Mouse (Mus musculus): Measurements from ENCODE around the gene Plpp1. TPM values are rescaled to one million over a fixed set of nuclear protein-coding genes. Genes with fewer than 3 reads are reported as not detected.

The Plpp1 gene
- polyA plus RNA-seq, 1 experiment from 2014 or later = 81.5 TPM

DNA sequence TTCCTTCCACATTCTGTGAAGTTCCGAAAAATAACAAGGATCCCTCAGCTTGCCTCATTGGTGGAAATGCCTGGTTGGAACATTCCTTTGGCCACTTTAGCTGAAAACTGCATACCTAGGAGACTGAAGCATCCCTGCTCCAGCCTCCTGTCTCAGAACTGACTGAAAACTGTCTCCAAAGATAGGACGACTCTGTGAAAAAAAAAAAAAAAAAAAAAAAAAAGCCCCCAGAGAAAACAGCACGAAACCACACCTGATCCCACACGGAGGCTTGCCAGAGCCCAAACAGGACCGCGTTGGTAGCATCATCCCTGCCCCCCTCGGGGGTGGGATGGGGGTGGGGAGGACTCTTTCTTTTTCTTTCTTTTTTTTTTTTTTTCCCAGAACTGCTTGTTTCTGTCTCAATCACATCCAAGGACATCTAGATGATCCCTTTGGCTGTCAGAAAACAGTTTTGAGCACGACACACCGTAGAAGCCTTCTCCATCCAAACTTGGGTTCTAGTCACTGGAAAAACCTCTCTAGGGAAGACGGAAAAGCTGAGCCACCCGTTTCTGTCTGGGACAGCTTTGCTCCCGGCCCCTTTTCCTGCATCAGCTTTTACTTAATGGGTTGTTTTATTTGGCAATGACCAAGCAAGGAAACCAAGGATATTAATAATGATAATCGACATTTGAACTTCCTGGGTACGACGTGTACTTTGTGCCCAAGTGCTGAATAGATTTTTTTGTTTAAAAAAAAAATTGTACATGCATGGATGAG is 29.0 kb upstream of the Plpp1 start:
- H3K27ac ChIP-seq (ENCODE audit: low read length) = peak overlapping the region; percentile 84
- 0 out of 2 replicates have a peak overlapping the region, but pooled peaks have one; percentile 7 for H3K4me3 ChIP-seq (ENCODE audit: low read length)
- H3K27me3 ChIP-seq (ENCODE audit: control insufficient read depth, insufficient read depth, low read depth, low read length) = no peaks in the 10 kb centered on the region
- 27% methylated on average over 15 of the region's 15 CpGs for WGBS
- H3K4me1 ChIP-seq (replicated peaks; ENCODE audit: control insufficient read depth, insufficient read depth, low read length) = peaks cover 28% of the 10 kb centered on the region
- ATAC-seq (ENCODE audit: low read depth) = peak; percentile 35
- H3K4me2 ChIP-seq (ENCODE audit: low read depth, low read length) = peak overlapping the region; percentile 30
- H3K9ac ChIP-seq (ENCODE audit: low read length) = no peak overlapping the region
- H3K9me3 ChIP-seq (ENCODE audit: control insufficient read depth, low read length) = peaks cover 8% of the 10 kb centered on the region
- no peaks in the 10 kb centered on the region for H3K36me3 ChIP-seq (ENCODE audit: control insufficient read depth, insufficient read depth, low read length)

DNA sequence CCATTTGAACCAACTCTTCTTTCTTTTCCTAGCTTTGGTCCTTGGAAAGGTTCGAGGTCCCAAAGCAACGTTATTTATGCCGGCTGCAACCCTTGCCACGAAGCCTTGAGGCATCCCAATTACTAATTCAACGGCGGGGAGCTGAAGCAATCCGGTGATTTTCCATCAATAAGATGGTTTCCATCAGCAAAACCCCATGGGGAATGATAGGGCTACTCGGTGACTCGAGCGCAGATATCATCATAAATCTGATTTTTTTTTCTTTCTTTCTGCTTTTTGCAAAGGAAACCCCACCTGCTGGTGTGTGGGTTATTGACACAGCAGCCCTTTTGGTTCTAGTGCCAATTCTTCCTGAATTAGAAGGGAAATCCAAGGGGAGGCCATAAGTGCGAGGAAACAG is 28.3 kb upstream of the Plpp1 start:
- Histone ChIP-seq H3K4me2 (ENCODE audit: low read depth, low read length) (no peak overlapping the region), H3K36me3 (ENCODE audit: control insufficient read depth, insufficient read depth, low read length) (no peaks in the 10 kb centered on the region), H3K27me3 (ENCODE audit: control insufficient read depth, insufficient read depth, low read depth, low read length) (no peaks in the 10 kb centered on the region), H3K4me3 (ENCODE audit: low read length) (no peak overlapping the region), H3K27ac (ENCODE audit: low read length) (peak overlapping the region; percentile 43; the same call in 1 of the 2 replicates), H3K4me1 (replicated peaks; ENCODE audit: control insufficient read depth, insufficient read depth, low read length) (peaks cover 28% of the 10 kb centered on the region), H3K9ac (ENCODE audit: low read length) (no peak overlapping the region), H3K9me3 (ENCODE audit: control insufficient read depth, low read length) (peaks cover 6% of the 10 kb centered on the region)
- ATAC-seq (ENCODE audit: low read depth) = no peak
- WGBS = 71% methylated on average over 11 of the region's 11 CpGs

DNA sequence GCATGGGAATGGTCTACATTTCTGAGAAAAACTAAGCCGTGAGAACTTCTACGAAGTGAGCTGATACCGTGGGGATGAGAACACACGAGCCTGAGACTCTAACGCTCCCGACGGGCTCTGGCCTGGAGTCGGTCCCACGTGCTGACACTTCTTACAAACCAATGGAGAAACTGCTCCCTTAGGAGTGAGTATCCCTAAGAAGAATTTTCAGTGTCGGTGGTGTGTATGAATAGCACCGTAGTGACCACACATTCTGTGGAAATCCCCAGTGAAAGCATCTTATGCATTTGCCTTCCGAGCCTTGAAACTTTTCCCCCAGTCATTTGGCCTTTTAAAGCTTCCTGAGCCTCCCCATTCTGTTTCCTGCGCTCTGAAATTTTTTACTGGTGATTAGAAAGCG is 27.7 kb upstream of the Plpp1 start:
- Histone ChIP-seq H3K4me1 (replicated peaks; ENCODE audit: control insufficient read depth, insufficient read depth, low read length) (peaks cover 28% of the 10 kb centered on the region), H3K27me3 (ENCODE audit: control insufficient read depth, insufficient read depth, low read depth, low read length) (no peaks in the 10 kb centered on the region), H3K4me2 (ENCODE audit: low read depth, low read length) (no peak overlapping the region), H3K27ac (ENCODE audit: low read length) (no peak overlapping the region), H3K9ac (ENCODE audit: low read length) (no peak overlapping the region), H3K36me3 (ENCODE audit: control insufficient read depth, insufficient read depth, low read length) (no peaks in the 10 kb centered on the region), H3K4me3 (ENCODE audit: low read length) (no peak overlapping the region), H3K9me3 (ENCODE audit: control insufficient read depth, low read length) (no peaks in the 10 kb centered on the region; the same call in 1 of the 2 replicates)
- no peak for ATAC-seq (ENCODE audit: low read depth)
- WGBS = 74% methylated on average over 14 of the region's 14 CpGs

DNA sequence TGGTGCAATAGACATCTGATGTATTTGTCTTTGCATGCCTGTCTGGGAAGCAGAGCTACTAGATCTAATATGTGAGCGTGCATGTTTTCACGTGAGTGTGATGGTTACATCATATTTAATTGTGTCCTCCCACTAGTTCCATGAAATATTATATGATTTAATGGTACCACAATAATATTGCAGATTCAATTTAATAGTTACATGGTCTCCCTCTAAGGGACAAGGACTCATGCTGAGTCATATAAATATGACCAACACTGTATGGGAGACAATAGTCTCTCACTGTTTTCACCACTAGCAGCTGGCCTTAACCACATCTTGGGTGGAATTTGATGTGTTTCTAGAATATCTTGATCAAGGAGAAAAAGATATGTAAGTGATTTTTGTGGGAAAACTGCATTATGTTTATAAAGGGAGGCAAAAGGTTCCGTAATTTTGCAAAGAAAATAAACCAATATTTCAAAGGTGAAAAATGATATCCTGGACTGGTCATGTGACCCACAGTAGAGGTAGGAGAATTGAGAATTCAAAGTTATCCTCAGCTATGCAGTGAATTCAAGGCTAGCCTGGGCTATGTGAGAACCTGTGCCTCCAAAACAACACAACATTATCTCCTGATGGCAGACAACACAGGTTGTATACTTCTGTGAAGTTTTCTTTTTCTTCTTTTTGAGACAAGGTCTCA is 26.5 kb upstream of the Plpp1 start:
- ATAC-seq (ENCODE audit: low read depth) = no peak
- H3K4me2 ChIP-seq (ENCODE audit: low read depth, low read length) = no peak overlapping the region
- H3K9ac ChIP-seq (ENCODE audit: low read length) = no peak overlapping the region
- WGBS = 92% methylated on average over 3 of the region's 3 CpGs
- H3K9me3 ChIP-seq (ENCODE audit: control insufficient read depth, low read length) = no peaks in the 10 kb centered on the region
- H3K4me3 ChIP-seq (ENCODE audit: low read length) = no peak overlapping the region
- H3K36me3 ChIP-seq (ENCODE audit: control insufficient read depth, insufficient read depth, low read length) = no peaks in the 10 kb centered on the region
- no peak overlapping the region for H3K27ac ChIP-seq (ENCODE audit: low read length)
- H3K27me3 ChIP-seq (ENCODE audit: control insufficient read depth, insufficient read depth, low read depth, low read length) = no peaks in the 10 kb centered on the region
- H3K4me1 ChIP-seq (replicated peaks; ENCODE audit: control insufficient read depth, insufficient read depth, low read length) = peaks cover 28% of the 10 kb centered on the region

DNA sequence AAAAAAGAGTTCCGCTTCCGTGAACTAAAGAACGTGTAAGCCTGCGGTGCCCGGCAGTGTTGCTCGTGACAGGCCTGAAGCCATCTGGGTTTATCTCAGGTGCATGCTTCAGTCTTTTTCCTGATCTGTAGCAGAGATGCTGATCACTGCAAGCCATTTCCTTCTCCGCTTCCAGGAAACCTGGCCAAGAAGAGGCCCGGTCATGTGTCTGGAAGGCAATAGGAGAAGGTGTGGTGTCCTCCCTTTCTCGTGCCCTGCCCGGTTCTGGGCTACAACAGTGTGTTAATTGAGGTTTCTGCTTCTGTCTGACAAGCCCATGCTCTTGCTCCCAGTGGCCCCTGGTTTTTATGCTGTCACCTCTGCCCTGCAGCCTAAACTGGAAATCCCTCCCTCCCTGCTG is 24.7 kb upstream of the Plpp1 start:
- ATAC-seq (ENCODE audit: low read depth) = no peak
- WGBS = 87% methylated on average over 10 of the region's 10 CpGs

DNA sequence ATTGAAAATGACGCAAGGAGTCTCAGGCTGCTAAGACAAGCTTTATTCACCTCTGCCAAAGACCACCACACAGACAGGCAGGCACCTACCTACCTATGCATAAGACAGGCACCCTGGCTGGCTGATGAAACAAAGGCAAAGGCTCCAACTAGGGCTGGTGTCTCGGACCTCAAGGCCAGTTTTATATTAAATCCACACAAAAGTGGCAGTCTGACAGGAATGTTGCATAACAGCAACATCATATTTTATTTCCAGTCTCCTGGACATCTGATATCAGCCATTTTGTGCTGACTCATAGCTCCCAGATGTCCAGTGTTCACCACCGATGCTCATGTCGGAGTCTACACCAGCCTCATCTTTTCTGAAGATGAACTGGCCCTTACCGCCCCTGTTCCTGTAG is 22.2 kb upstream of the Plpp1 start:
- H3K27ac ChIP-seq (ENCODE audit: low read length) = no peak overlapping the region
- H3K4me3 ChIP-seq (ENCODE audit: low read length) = no peak overlapping the region
- no peaks in the 10 kb centered on the region for H3K9me3 ChIP-seq (ENCODE audit: control insufficient read depth, low read length)
- H3K4me2 ChIP-seq (ENCODE audit: low read depth, low read length) = no peak overlapping the region
- no peak for ATAC-seq (ENCODE audit: low read depth)
- H3K36me3 ChIP-seq (ENCODE audit: control insufficient read depth, insufficient read depth, low read length) = no peaks in the 10 kb centered on the region
- no peak overlapping the region for H3K9ac ChIP-seq (ENCODE audit: low read length)
- WGBS = 82% methylated on average over 5 of the region's 5 CpGs
- no peaks in the 10 kb centered on the region for H3K27me3 ChIP-seq (ENCODE audit: control insufficient read depth, insufficient read depth, low read depth, low read length)
- no peaks in the 10 kb centered on the region for H3K4me1 ChIP-seq (replicated peaks; ENCODE audit: control insufficient read depth, insufficient read depth, low read length)

More for the DNA sequence above, 24.7 kb upstream of the Plpp1 start:
- H3K27me3 ChIP-seq (ENCODE audit: control insufficient read depth, insufficient read depth, low read depth, low read length) = no peaks in the 10 kb centered on the region
- no peak overlapping the region for H3K4me2 ChIP-seq (ENCODE audit: low read depth, low read length)
- no peak overlapping the region for H3K4me3 ChIP-seq (ENCODE audit: low read length)
- no peaks in the 10 kb centered on the region for H3K36me3 ChIP-seq (ENCODE audit: control insufficient read depth, insufficient read depth, low read length)
- H3K27ac ChIP-seq (ENCODE audit: low read length) = no peak overlapping the region
- no peak overlapping the region for H3K9ac ChIP-seq (ENCODE audit: low read length)
- no peaks in the 10 kb centered on the region for H3K9me3 ChIP-seq (ENCODE audit: control insufficient read depth, low read length)
- peaks cover 20% of the 10 kb centered on the region for H3K4me1 ChIP-seq (replicated peaks; ENCODE audit: control insufficient read depth, insufficient read depth, low read length)

DNA sequence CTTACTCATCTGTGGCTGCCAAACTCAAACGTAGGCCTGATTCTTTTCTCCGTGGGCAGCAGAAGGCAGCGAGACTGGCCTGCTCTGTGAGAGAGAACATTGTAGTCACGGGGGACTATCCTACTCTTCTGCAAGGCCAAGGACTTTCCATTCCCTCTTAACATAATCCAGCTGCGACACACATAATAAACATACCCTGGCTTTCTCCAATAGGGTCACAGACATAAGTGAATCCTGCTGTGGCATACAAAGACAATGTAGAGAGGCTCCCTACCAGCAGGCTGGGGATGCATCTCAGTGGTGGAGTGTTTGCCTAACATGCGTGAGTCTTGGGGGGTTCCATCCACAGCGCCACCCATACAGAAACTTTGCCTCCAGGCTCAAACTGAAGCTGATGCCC is 15.3 kb upstream of the Plpp1 start:
- 71% methylated on average over 7 of the region's 7 CpGs for WGBS
- Histone ChIP-seq H3K4me3 (ENCODE audit: low read length) (no peak overlapping the region), H3K36me3 (ENCODE audit: control insufficient read depth, insufficient read depth, low read length) (no peaks in the 10 kb centered on the region), H3K4me1 (replicated peaks; ENCODE audit: control insufficient read depth, insufficient read depth, low read length) (no peaks in the 10 kb centered on the region), H3K27ac (ENCODE audit: low read length) (no peak overlapping the region), H3K4me2 (ENCODE audit: low read depth, low read length) (no peak overlapping the region), H3K9ac (ENCODE audit: low read length) (no peak overlapping the region), H3K27me3 (ENCODE audit: control insufficient read depth, insufficient read depth, low read depth, low read length) (no peaks in the 10 kb centered on the region), H3K9me3 (ENCODE audit: control insufficient read depth, low read length) (no peaks in the 10 kb centered on the region)
- no peak for ATAC-seq (ENCODE audit: low read depth)

DNA sequence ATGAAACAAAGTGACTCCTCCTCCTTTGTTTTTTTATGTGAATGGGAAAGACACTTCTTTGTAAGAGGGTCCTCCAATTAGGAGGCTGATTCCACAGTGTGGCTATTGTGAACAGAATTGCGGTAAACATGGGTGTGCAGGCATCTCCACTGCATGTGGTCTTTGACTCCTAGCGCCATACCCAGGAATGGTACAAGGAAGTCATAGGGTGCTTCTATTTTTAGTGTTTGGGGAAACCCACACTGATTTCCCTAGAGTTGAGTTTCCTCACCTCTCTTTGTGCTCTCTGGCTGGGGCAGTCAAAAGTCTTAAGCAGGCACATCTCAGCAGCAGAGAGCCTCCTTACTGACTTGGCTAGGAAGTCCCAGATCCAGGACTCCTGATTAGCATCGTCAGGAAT is 14.4 kb upstream of the Plpp1 start:
- H3K9me3 ChIP-seq (ENCODE audit: control insufficient read depth, low read length) = no peaks in the 10 kb centered on the region
- ATAC-seq (ENCODE audit: low read depth) = no peak
- H3K36me3 ChIP-seq (ENCODE audit: control insufficient read depth, insufficient read depth, low read length) = no peaks in the 10 kb centered on the region
- H3K9ac ChIP-seq (ENCODE audit: low read length) = no peak overlapping the region
- WGBS = 79% methylated on average over 3 of the region's 3 CpGs
- H3K4me1 ChIP-seq (replicated peaks; ENCODE audit: control insufficient read depth, insufficient read depth, low read length) = no peaks in the 10 kb centered on the region
- no peak overlapping the region for H3K4me3 ChIP-seq (ENCODE audit: low read length)
- no peak overlapping the region for H3K27ac ChIP-seq (ENCODE audit: low read length)
- no peaks in the 10 kb centered on the region for H3K27me3 ChIP-seq (ENCODE audit: control insufficient read depth, insufficient read depth, low read depth, low read length)
- no peak overlapping the region for H3K4me2 ChIP-seq (ENCODE audit: low read depth, low read length)

DNA sequence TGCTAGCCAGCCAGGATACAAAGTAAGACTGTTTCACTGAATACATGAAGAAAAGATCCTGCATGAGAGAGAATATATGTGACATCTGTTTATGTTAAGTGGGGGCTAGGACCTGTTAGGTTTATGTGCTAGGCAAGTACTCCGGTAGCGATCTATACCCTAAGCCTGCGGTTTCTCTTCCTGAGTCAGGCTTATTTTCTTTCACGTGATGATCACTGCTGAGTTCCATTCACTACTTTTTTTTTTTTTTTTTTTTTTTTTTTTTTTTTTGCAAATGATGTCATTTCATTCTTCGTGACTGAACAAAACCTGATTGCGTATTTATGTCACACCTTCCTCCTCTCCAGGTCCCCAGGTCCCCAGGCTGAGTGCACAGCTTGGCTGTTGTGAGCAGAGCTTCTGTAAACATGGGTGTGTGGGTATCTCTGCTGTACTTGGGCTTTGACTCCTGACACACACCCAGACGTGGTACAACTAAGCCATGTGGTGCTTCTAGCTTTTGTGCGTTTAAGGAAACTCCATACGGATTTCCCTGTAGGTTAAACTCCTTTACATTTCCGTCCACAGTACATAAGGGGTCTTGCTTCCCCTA is 13.6 kb upstream of the Plpp1 start:
- WGBS = 55% methylated on average over 10 of the region's 10 CpGs
- H3K9ac ChIP-seq (ENCODE audit: low read length) = no peak overlapping the region
- no peaks in the 10 kb centered on the region for H3K4me1 ChIP-seq (replicated peaks; ENCODE audit: control insufficient read depth, insufficient read depth, low read length)
- H3K27me3 ChIP-seq (ENCODE audit: control insufficient read depth, insufficient read depth, low read depth, low read length) = no peaks in the 10 kb centered on the region
- H3K4me3 ChIP-seq (ENCODE audit: low read length) = no peak overlapping the region
- H3K36me3 ChIP-seq (ENCODE audit: control insufficient read depth, insufficient read depth, low read length) = no peaks in the 10 kb centered on the region
- H3K4me2 ChIP-seq (ENCODE audit: low read depth, low read length) = no peak overlapping the region
- ATAC-seq (ENCODE audit: low read depth) = no peak
- no peak overlapping the region for H3K27ac ChIP-seq (ENCODE audit: low read length)
- H3K9me3 ChIP-seq (ENCODE audit: control insufficient read depth, low read length) = no peaks in the 10 kb centered on the region
